Mouse (Mus musculus) CH12.LX (cell line): ENCODE data around the gene Klhl11. TPM values are rescaled to one million over a fixed set of nuclear protein-coding genes. Genes with fewer than 3 reads are reported as not detected.

ENCODE experiments used
- DNase-seq: peaks from one replicate; pipeline ENCODE4 v3.0.0-alpha.2; 2013; ENCODE audit errors: extremely low read depth
- H3K27ac ChIP-seq: 2 replicates; pipeline ENCODE4 v1.5.1; 2012; ENCODE audit warnings: low read depth, mild to moderate bottlenecking, control low read depth, moderate library complexity; ENCODE audit not compliant: insufficient read depth
- H3K27me3 ChIP-seq: replicated peaks from 2 replicates; pipeline ENCODE3; 2012; ENCODE audit warnings: inconsistent platforms
- H3K36me3 ChIP-seq, 2 experiments: replicated peaks in 1 of 2; 2 replicates each; pipeline versions ENCODE3 to v1.6.1; 2012; ENCODE audit warnings: inconsistent platforms in 1 of 2, low read length in 1 of 2, mild to moderate bottlenecking in 1 of 2, mixed read lengths in 1 of 2, moderate library complexity in 1 of 2; ENCODE audit not compliant: control insufficient read depth in 1 of 2, insufficient read depth in 1 of 2
- H3K4me1 ChIP-seq, 2 experiments: 2 replicates each; pipeline ENCODE4 v1.6.1; 2012; ENCODE audit warnings: inconsistent platforms in 1 of 2, moderate library complexity in 1 of 2; ENCODE audit not compliant: insufficient read depth in 2 of 2, control insufficient read depth in 1 of 2
- H3K4me2 ChIP-seq: 2 replicates; pipeline ENCODE4 v1.6.1; 2012; ENCODE audit warnings: low read depth, mild to moderate bottlenecking, control low read depth; ENCODE audit not compliant: poor library complexity, insufficient read depth, severe bottlenecking
- H3K4me3 ChIP-seq, 3 experiments: fragments of 150-350 bp in 1 of 3; sonication (generic) in 1 of 3; replicated peaks in 1 of 3; 2 replicates each; pipeline versions ENCODE3 to v1.5.1; 2011 to 2012; ENCODE audit warnings: low read depth in 2 of 3, low read length in 2 of 3, mild to moderate bottlenecking in 2 of 3, moderate library complexity in 2 of 3, control low read depth in 1 of 3, improper control_type of control experiment in 1 of 3, inconsistent platforms in 1 of 3, mixed read lengths in 1 of 3; ENCODE audit not compliant: poor library complexity in 1 of 3
- H3K79me2 ChIP-seq: replicated peaks from 2 replicates; pipeline ENCODE4 v1.6.1; 2012; ENCODE audit warnings: mild to moderate bottlenecking, moderate library complexity; ENCODE audit not compliant: control insufficient read depth, poor library complexity, insufficient read depth, severe bottlenecking; ENCODE audit errors: extremely low read depth
- H3K9ac ChIP-seq: 2 replicates; pipeline ENCODE4 v1.6.1; 2012; ENCODE audit warnings: low read depth, mild to moderate bottlenecking, control low read depth, moderate library complexity; ENCODE audit not compliant: insufficient read depth
- H3K9me3 ChIP-seq: replicated peaks from 2 replicates; pipeline ENCODE3; 2012; ENCODE audit warnings: low read length, inconsistent platforms, mixed read lengths
- BHLHE40 ChIP-seq: IDR thresholded peaks from 2 replicates; pipeline ENCODE4 v1.6.1; 2011; ENCODE audit warnings: mild to moderate bottlenecking, low read depth, low read length, improper control_type of control experiment
- E2F4 ChIP-seq: IDR thresholded peaks from 2 replicates; pipeline ENCODE4 v1.6.1; 2011; ENCODE audit warnings: low read depth, low read length, improper control_type of control experiment; ENCODE audit not compliant: insufficient replicate concordance
- ELF1 ChIP-seq: IDR thresholded peaks from 2 replicates; pipeline ENCODE4 v1.6.1; 2014; ENCODE audit warnings: low read depth, mild to moderate bottlenecking, inconsistent platforms, low read length, improper control_type of control experiment
- ETS1 ChIP-seq: conservative IDR thresholded peaks from 2 replicates; pipeline ENCODE4 v1.6.1; 2012; ENCODE audit warnings: low read depth, mild to moderate bottlenecking, inconsistent platforms, low read length, improper control_type of control experiment, moderate library complexity
- JUND ChIP-seq: conservative IDR thresholded peaks from 2 replicates; pipeline ENCODE4 v1.6.1; 2011; ENCODE audit warnings: low read depth, low read length, improper control_type of control experiment
- KAT2A ChIP-seq: IDR thresholded peaks from 2 replicates; pipeline ENCODE4 v1.6.1; 2012; ENCODE audit warnings: low read length, improper control_type of control experiment, inconsistent platforms; ENCODE audit not compliant: insufficient replicate concordance
- MAFK ChIP-seq: IDR thresholded peaks from 2 replicates; pipeline ENCODE4 v1.6.1; 2011; ENCODE audit warnings: low read length, improper control_type of control experiment; ENCODE audit not compliant: insufficient replicate concordance
- MAX ChIP-seq: IDR thresholded peaks from 2 replicates; pipeline ENCODE4 v1.6.1; 2011; ENCODE audit warnings: low read length, improper control_type of control experiment
- MAZ ChIP-seq: IDR thresholded peaks from 2 replicates; pipeline ENCODE4 v1.6.1; 2012; ENCODE audit warnings: low read depth, mild to moderate bottlenecking, inconsistent platforms, low read length, improper control_type of control experiment, moderate library complexity
- MEF2A ChIP-seq: IDR thresholded peaks from 2 replicates; pipeline ENCODE4 v1.6.1; 2014; ENCODE audit warnings: low read depth, mild to moderate bottlenecking, inconsistent platforms, low read length, improper control_type of control experiment, borderline replicate concordance
- NRF1 ChIP-seq: IDR thresholded peaks from 2 replicates; pipeline ENCODE4 v1.6.1; 2014; ENCODE audit warnings: low read depth, mild to moderate bottlenecking, inconsistent platforms, low read length, improper control_type of control experiment, moderate library complexity
- PAX5 ChIP-seq: IDR thresholded peaks from 2 replicates; pipeline ENCODE4 v1.6.1; 2012; ENCODE audit warnings: low read length, inconsistent platforms, mixed read lengths
- POLR2A ChIP-seq: IDR thresholded peaks from 2 replicates; pipeline ENCODE4 v1.6.1; 2011; ENCODE audit warnings: low read depth, mild to moderate bottlenecking, improper control_type of control experiment, low read length
- POLR2AphosphoS2 ChIP-seq: IDR thresholded peaks from 2 replicates; pipeline ENCODE4 v1.6.1; 2011; ENCODE audit warnings: low read depth, low read length, improper control_type of control experiment
- SIN3A ChIP-seq: IDR thresholded peaks from 2 replicates; pipeline ENCODE4 v1.6.1; 2012; ENCODE audit warnings: low read length, improper control_type of control experiment, inconsistent platforms
- SMC3 ChIP-seq: IDR thresholded peaks from 2 replicates; pipeline ENCODE4 v1.6.1; 2011; ENCODE audit warnings: low read depth, low read length, improper control_type of control experiment
- TCF12 ChIP-seq: IDR thresholded peaks from 2 replicates; pipeline ENCODE4 v1.6.1; 2014; ENCODE audit warnings: low read depth, mild to moderate bottlenecking, inconsistent platforms, low read length, improper control_type of control experiment
- USF1 ChIP-seq: IDR thresholded peaks from 2 replicates; pipeline ENCODE4 v1.6.1; 2014; ENCODE audit warnings: low read depth, mild to moderate bottlenecking, inconsistent platforms, low read length, improper control_type of control experiment
- ZKSCAN1 ChIP-seq: IDR thresholded peaks from 2 replicates; pipeline ENCODE4 v1.6.1; 2012; ENCODE audit warnings: low read depth, inconsistent platforms, low read length, improper control_type of control experiment, borderline replicate concordance
- dilution Hi-C: fragments of 300-500 bp; cut with MboI; formaldehyde crosslinking; loops from 2 replicates; pipeline ENCODE4 v1.14.3; 2020; ENCODE audit warnings: low sequenced_read_pairs; ENCODE audit not compliant: extremely low pct_unique_long_range_greater_than_20kb, extremely low pct_ligation_motif_present
- in situ Hi-C: fragments of 300-500 bp; cut with MboI; formaldehyde crosslinking; loops from 3 replicates; pipeline ENCODE4 v1.14.3; 2019; ENCODE audit warnings: low sequenced_read_pairs, low pct_ligation_motif_present, low pct_unique_long_range_greater_than_20kb, mixed read lengths
- polyA plus RNA-seq: library from polyadenylated mRNA; unstranded; fragments of >175 nt; gene quantifications from 2 replicates; pipeline ENCODE4 v1.2.1, GENCODE M21; 2012; ENCODE audit warnings: low read depth; ENCODE audit not compliant: insufficient read length
- total RNA-seq, 2 experiments: library from RNA; depleted of rRNA; stranded (reverse); fragments of 300-350 nt in 1 of 2; fragments of >200 nt in 1 of 2; gene quantifications; 2 replicates each; pipeline ENCODE4 v1.2.3; 2012 to 2014

Klhl11 gene
- total and polyA plus RNA-seq, 3 experiments, result 9.8 to 19.5 (median 12.8) TPM

DNA sequence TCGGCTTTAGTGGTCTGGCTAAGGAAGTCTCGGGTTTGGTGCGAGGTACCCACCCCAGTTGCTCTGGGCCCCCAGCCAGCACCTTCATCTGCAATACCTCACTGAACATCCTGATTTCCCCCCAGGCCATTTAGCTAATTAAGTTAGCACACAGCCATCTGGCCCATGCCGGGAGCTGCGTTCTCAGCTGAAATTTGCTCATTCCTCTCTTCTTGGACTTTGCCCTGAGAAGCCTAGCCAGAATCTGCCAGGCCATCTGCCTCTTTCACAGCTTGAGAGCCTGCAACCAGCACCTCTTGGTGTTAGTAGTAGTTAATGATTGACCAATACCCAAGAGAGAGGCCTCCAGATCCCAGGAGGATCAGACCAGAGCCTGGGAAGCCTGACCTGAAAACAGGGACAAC is 45.6 kb upstream of the Klhl11 start:
- H3K9ac ChIP-seq, result no peak overlapping the region
- H3K27me3 ChIP-seq, result no peaks in the 10 kb centered on the region
- H3K27ac ChIP-seq, result no peak overlapping the region
- H3K9me3 ChIP-seq, result no peaks in the 10 kb centered on the region
- H3K4me3 ChIP-seq, result no peak overlapping the region
- no peak for DNase-seq
- H3K4me1 ChIP-seq, result no peaks in the 10 kb centered on the region
- H3K36me3 ChIP-seq, result peaks cover 89 to 98% of the 10 kb centered on the region in 2 experiments
- dilution Hi-C loops (no loop called here), in situ Hi-C loops (no loop called here)
- TF ChIP-seq SMC3, result no peak
- TF ChIP-seq ETS1, result no peak
- TF ChIP-seq TCF12, result no peak
- no peak for TF ChIP-seq USF1
- TF ChIP-seq PAX5, result no peak
- TF ChIP-seq POLR2AphosphoS2, result no peak
- no peak for TF ChIP-seq MAFK
- no peak for TF ChIP-seq KAT2A
- no peak for TF ChIP-seq MAZ
- no peak for TF ChIP-seq NRF1
- TF ChIP-seq MEF2A, result no peak
- TF ChIP-seq BHLHE40, result no peak
- TF ChIP-seq E2F4, result no peak
- TF ChIP-seq ELF1, result no peak
- no peak for TF ChIP-seq SIN3A
- TF ChIP-seq ZKSCAN1, result no peak
- TF ChIP-seq JUND, result no peak
- TF ChIP-seq POLR2A, result no peak; the same call in 1 of the 2 replicates
- peaks cover 6% of the 10 kb centered on the region; the same call in 1 of the 2 replicates for H3K79me2 ChIP-seq
- no peak overlapping the region for H3K4me2 ChIP-seq

DNA sequence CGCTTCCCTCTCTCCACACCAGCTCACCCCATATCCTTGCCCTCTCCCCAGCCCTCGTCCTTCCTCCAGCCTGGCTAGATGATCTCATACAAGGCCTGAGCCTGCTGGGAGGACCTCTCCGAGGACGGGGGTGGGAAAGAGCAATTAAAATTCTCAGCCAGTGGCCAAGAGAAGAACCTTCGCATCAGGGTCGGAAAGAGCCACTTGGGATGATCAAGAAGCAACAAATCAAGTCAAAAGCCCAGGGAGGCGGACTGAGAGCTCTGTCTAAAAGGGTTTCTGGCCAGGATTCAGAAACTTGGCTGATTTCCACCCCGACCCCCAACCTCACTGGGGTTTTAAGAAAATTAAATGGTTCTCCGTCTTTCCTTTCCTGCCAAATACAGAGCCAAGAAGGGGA is 43.8 kb upstream of the Klhl11 start:
- no peak for DNase-seq
- dilution Hi-C loops, result no loop called here
- H3K4me3 ChIP-seq, result no peak overlapping the region
- H3K4me1 ChIP-seq, result no peaks in the 10 kb centered on the region
- no peaks in the 10 kb centered on the region for H3K9me3 ChIP-seq
- in situ Hi-C loops, result no loop called here
- peaks cover 6% of the 10 kb centered on the region; the same call in 1 of the 2 replicates for H3K79me2 ChIP-seq
- peaks cover 87 to 98% of the 10 kb centered on the region in 2 experiments for H3K36me3 ChIP-seq
- TF ChIP-seq USF1 (no peak), BHLHE40 (no peak), MAX (no peak)
- no peak overlapping the region for H3K4me2 ChIP-seq
- H3K27ac ChIP-seq, result no peak overlapping the region
- H3K9ac ChIP-seq, result no peak overlapping the region
- no peaks in the 10 kb centered on the region for H3K27me3 ChIP-seq
